Mouse (Mus musculus): ENCODE data around the gene Ttf1. TPM values are rescaled to one million over a fixed set of nuclear protein-coding genes. Genes with fewer than 3 reads are reported as not detected.

Ttf1 gene
- total RNA-seq (2023) = 22.8 TPM

DNA sequence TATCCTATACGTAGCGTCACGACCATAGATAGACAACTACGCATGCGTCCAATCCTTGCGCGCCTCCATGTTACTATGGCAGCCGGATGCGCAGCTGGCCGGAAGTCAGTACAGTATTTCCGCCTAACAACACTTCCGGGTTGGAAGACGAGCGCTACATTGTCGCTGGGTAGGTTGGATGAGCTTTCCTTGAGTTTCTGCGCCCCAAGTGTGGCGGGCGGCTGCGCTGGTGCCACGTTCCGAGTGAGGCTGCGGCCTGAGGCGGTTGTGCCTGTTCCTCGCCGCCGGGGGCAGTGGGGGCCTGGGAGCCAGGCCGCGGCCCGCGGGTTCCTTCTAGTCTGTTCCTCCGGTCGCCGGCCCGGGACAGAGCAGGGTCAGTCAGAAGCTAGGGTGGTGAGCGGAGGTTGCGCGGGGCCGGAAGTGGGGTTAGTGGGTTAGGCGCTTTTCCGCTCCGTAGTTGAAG is at the start of gene Ttf1:
Gene Ttf1 (plus strand): TSS at position 128 of the 463 bp plus-strand sequence.

DNA sequence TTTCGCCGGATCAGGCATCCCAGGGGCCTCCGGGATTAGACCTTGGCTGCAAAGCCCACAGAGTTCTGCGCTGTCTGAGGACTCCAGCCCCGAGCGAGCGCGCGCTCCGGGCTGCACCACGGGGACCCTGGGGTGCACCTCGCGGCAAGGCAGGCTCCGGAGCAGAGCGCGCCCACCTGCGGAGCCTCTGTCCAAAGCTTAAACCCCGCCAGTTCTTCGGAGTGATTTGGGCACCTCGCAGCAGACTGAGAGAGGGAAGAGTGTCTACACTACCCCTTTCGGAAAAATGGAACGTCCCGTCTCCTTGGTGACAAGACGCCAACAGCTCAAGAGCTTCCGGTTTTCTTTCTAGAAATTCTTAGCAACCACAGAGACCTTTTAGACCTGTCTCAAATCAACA is 5.1 kb upstream of the Ttf1 start, which contains the start of gene Cfap77:
Gene Cfap77 (minus strand): TSS at position 76 of the 400 bp plus-strand sequence.

DNA sequence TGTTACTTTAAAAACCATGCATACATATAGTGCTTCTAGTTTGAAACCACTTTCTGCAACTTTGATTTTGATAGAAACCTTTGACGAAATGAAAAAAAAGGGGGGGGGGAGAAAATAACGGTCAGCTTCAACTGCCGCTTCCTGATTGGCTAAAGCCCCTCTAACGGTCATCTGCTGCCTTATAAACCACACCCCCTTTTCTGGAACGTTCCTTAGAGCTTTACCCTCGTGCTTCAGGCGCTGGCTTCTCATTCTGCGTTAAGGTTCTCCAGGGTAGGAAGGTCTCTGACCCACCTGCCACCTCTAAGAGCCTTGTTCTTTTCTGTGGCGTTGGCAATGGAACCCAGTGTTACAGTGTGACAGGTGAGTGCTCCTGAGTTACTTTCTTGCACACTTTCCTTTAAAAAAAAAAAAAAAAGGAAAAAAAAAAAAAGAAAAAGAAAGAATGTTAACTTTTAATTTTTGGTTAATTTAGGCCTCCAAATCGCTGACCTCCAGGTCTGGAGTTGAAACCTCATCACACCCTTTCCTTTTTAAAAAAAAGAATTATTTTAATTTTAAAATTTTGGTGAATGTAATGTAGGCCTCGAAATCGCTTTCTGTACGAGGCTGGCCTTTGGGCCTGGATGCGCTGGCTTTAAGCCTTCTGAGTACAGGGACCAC is 64.0 kb downstream of the Ttf1 start, which contains the start of gene Setx:
Gene Setx (plus strand): TSS at position 275 of the 663 bp plus-strand sequence.

Other genes with a start within 250 kb of the Ttf1 start
- gene Gtf3c4, start 219.9 kb upstream of the Ttf1 start, total RNA-seq (2023) = 14.8 TPM
- gene Ddx31, start 219.9 kb upstream of the Ttf1 start, total RNA-seq (2023) = 23.3 TPM
- gene Barhl1, start 143.6 kb upstream of the Ttf1 start, total RNA-seq (2023) = not detected
- 0.97 TPM for gene Cfap77, start 5.2 kb upstream of the Ttf1 start, total RNA-seq (2023)
- gene Setx, start 63.9 kb downstream of the Ttf1 start, total RNA-seq (2023) = 133 TPM
- 11.8 TPM for gene Ntng2, start 192.7 kb downstream of the Ttf1 start, total RNA-seq (2023)